Mouse (Mus musculus) spleen, postnatal 14 days (tissue): ENCODE data around the gene Copz2.

Source experiments
- DNase-seq, 2 experiments: peaks; one replicate each; pipeline ENCODE4 v3.0.0; 2021 to 2022; ENCODE audit warnings: low spot score in 2 of 2

The Copz2 gene

DNA sequence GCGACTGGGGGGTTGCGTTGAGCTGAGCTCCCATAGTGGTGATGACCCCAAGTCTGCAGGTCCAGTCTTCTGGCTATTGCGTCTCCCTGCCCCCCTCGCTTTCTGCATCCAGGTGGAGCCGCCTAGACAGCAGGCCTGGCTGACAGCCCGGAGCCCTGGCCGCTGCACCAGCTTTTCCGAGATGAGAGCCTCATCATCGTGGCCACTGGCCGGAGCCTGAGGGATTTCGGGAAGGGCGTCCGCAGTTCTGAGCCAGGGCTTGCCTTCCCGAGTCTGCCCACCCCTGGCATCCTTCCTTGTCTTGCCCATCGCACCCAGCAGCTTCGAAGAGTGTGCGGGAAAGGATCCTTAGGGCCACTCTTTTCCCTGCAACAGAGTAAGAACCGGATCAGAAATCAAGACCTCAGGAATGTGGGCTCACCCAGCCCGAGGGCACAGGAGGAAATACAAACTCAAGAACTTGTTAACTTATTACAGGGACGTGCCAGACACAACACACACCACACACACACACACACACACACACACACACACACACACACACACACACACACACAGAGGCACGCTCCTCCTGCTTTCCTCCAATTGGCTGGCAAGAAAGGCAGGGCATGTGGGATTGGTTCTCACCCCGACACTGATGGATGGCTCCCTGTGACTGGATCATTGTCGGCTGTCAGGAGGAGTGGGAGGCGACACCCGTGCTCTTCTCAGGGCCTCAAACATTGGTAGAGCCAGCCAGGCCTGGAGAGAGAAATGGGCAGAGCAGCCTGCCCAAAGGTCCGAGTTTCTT is 13.7 kb downstream of the Copz2 start:
- DNase-seq: no peak

DNA sequence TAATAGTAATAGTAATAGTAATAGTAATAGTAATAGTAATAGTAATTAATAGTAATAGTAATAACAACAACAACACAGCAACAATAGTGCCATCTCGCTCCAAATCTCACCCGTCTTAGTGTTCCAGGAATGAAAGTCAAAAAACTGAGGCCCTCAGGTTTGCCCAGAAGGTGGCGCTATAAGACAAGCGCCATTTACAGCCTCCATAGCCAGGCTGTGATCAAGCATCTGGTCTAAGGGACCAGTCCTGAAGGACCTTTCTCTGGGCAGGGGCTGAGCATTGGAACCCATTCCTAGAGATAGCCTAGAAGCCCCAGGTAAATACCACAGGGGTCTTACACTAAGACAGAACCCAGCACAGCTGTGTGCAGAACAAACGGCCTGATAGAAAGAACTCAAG is 17.5 kb downstream of the Copz2 start:
- DNase-seq: peak in 1 of 2 experiments; percentile 50

DNA sequence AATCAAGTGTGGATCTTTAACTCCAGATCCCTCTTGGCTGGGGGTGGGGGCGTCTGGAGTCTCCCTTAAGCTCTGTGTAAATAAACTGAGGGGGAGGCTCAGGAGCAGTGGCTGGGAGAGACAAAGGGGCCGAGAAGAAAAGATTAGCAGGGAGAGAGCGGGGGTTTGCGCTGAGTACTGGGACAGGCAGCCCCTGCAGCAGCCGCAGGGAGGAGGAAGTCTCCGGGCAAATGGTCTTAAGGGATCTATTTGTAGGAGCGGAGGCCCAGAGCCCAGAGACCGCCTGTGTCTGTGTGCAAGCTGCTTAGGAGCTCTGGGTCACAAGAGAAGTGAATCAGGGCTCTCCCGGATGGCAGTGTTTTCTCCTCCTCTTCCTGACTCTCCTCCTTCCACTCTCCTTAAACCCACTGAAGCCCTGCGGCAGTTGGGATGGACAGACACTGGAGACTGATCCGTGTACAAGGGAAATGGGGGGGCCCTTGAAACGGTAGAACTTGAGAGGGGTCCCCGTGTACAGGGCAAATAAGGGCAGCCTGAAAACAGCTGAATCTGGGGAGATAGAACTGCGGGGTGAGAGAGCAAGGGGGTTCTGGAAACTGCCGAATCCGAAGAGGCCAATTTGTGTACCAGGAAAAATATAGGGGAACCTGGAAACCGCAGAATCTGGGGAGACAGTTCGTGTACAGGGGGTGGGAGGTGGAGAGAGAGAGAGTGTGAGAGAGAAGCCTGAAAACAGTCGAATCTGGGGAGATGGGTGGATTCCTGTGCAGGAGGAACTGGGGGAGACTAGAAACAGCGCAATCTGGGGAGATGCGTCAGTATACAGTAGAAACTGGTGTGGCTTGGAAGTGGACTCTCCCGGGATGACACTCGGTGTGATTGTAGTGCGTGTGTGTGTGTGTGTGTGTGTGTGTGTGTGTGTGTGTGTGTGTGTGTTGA is 23.0 kb downstream of the Copz2 start:
- no peak for DNase-seq

DNA sequence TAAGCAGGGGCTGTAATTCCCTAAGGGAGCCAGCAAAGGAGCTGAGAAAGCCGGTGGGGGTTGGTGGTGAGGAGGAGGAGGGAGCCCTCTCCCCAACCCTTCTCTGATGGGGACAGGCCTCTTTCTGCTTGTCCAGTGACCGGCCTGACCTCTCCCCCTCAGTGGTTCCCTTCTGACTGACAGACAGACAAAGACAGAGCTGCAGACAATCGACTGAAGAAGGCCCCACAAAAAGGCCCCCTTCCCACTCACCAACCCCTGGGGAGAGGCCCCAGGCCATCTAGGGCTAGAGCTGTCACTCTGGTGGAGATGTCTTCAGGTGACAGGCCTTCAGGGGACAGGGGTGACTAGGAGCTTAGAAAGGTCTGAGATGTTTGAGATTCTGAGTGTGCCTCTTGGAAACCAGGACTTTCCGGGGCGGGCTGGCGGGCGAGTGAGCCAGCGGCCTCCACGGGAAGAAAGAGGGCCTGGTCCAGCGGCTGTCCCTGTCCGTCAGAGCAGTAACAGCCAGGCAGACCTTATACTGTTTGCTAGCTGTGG is 24.0 kb downstream of the Copz2 start:
- no peak for DNase-seq

DNA sequence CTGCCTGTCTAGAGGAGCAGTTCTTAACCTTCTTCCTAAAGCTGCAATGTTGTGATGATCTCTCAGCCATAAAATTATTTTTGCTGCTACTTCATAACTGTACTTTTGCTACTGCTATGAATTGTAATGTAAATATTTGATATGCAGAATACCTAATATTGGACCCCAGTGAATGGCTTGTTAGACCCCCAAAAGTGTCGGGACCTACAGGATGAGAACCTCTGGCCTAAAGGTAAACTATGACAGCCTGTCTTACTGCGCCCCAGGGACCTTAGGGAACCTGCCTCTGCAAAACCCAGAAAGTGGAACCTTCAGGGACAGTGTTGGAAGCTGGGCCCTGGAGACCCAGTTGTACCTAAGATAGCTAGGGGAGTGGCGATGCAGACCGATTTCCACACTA is 25.6 kb downstream of the Copz2 start:
- DNase-seq: no peak

DNA sequence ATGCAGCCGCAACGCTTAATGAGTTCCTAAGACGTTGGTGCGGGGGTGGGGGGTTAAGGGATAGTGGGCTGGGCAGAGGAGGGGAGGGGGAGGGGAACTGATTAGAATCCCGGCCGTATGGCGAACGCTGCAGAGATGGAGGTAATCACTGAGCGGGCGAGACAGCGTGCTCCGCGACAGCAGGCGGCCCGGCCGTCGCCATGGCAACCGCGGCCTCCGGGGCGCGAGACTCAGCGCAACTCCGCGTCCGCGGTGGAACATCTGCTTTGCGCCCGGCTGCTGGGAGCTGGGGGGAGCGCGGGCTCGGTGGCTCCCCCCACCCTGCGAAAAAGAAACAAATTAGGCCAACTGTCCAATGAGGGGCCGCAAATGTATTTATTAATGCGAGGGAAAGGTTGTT is 26.1 kb downstream of the Copz2 start:
- peak in 1 of 2 experiments; percentile 22 for DNase-seq

DNA sequence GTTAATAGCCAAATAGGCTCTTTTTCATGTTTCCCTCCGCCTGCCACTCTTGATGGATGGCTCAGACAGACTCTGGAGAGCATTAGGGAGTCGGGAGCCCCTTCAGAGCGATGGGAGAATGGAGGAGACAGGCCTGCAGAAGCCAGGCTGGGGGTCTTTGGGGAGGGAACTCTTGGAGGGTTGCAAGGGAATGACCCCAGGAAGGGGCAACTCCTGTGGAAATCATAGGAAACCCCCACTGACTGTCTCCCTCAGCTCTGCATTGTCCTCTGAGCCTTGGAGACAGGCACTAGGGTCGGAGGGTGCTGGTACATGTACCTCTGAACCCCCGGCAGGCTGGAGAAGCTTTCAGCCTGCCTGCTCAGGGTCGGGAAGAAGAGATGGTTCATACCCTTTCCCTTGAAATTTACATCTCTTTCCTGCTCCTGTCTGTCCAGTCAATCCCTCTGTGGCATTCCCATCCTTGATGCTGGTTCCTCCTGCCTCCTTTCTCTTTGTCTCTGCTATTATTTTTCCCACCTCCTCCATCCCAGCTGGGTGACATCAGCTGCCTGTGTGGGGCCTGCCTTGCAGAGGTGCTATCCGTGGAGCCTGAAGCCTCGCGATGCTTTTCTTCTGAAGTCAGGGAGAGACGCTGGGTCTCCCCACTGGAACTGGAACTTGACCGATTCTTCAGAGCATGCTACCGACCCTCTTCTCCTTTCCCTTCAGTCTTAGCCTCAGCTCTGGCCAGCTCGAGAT is 26.8 kb downstream of the Copz2 start:
- no peak for DNase-seq

DNA sequence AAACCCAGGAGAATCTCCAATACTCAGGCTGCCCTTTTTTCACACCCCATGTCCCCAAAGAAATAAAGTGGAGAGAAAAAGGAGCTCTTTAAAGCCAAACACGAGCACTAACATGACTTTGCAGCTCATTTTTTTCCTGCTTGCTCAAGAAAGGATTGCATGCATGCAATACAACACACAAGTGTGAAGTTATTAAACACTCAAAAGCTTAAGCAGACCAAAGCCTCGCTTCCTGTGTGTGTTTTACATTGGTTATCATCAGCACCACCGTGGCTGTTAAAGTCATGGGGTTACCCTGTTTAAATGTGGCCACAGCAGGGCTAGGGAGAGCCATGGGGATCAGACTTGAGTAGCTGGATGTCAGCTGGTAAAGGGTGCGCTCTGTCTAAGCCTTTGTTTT is 27.4 kb downstream of the Copz2 start:
- DNase-seq: no peak

DNA sequence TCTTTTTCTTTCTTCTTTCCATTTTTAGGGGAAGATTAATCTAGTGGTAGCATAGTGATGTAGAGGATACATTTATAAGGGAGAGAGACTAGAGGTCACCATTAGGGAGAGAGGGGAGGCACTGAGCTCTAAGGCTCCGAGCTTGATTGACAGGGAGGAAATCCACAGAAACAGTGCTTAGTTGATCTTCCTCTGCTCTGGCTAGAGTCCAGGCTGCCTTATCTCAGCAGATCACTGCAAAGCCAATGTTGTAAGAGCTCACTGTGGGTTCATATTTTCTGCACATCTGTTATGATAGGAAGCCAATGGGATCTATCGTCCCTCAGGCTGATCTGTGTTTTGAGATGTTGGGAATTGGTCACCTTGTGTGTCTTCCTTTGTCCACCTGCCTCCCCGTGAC is 29.0 kb downstream of the Copz2 start:
- no peak for DNase-seq

DNA sequence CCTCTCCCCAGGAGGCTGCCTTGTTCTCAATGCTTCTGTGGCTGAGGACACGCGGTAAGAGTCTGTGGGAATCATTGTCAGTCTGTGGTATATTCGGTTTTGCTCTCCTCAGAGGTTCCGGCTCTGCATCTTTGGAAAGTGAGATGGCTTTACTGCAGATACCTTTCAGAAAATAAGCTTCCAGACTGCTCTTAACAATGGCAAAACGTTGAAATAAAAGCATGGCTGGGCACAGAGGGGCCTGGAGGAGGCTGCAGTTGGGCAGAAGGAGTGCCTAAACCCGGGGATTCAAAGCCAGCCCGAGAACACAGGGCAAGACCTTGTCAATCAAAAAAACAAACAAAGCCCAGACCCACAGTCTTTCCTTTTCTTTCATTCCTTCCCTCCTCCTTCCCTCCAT is 29.7 kb downstream of the Copz2 start:
- DNase-seq: no peak

DNA sequence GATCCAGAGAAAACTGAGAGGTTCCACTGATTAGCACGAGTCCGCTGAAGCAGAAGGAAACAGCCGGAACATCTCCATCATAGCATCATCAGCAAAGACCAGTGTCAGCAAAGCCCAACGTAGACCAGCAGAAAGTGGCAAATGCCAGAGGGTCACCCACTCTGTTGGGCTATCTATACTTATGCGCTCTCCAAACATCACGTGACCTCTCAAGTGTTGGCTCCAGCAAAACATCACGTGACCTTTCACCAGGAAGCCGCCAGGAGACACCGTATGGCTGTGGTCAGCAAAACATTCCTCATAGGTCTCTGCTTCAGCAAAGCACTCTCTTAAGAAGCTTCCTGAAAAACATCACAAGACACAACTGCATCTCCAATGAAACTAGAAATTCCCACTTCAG is 30.6 kb downstream of the Copz2 start:
- no peak for DNase-seq

DNA sequence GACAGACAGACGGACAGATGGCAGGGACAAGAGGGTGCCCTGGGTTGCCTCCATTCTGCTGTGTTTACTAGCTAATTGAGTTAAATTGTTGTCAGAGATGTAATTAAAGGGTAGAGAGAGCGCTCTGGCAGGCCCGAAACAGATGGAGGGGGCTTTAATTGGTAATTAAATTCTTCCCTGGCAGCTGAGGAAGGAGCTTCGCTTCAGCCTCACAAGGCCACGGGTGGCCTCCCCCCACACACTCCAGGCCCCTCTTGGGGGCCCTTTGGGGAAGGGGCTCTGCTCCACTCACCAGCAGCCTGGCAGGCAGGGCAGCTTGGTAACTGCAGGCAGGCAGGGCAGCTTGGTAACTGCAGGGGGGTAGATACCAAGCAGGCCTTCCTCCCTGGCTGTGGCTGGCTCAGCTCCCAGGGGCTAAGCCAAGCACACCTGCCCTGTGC is 36.3 kb downstream of the Copz2 start:
- no peak for DNase-seq

DNA sequence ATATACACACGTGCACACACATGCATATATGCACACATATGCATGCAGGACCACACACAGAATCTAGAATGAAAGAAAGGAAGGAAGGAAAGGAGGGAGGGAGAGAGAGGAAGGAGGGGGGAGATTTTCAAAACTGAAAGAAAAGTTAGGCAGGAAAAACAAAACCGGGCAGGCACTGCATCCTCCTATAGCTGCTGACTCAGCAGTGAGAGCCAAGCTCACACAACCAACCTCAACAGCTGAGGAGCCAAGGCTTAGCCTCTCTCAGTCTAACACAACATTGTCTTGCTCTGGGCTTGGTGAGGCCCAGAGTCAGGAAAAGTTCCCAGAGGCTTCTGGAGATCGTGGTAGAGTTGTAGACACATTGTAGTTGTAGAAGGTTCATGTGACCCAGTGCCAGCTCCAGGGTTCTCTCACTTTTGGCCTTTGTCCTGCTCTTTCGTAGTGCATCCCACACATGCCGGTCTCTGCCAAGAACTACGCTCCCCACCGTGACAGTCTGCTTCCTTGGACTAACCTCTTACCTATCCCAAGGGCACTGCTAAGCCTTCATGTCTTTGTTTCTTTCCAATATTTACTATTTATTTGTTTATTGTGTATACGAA is 37.4 kb downstream of the Copz2 start:
- no peak for DNase-seq

DNA sequence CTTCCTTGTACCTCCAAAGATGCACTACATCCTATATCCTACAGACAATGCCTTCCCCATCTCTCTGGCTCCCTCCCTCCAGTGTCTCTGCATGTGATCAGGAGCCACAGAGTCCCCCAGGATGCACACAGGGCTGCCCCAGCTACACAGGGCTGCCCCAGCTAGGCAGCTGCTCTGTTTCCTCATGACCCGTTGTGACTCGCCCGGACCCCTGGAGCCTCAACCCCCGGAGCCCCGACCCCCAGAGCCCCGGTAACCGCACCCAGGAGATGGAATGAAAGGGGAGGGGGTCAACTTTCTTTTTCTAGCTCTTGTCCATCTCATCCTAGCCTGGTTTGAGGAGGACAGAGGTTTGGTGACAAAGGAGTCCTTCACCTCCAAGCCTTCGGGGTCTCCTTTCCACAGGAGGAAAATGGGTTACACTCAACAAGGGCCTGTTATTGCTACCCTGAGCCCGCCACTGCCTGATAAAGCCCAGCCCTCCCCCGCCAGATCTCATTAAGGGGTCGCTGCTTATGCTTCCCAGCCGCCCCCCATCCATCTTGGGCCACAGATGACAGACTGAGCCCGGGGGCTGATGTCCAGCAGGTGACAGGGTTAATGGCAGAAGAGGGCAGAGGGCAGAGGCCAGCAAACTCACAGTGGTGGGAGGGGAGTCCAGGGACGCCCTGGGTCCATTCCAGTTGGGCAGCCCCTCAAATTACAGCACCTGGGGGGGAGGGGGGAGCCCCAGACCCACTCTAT is 42.3 kb downstream of the Copz2 start:
- no peak for DNase-seq

DNA sequence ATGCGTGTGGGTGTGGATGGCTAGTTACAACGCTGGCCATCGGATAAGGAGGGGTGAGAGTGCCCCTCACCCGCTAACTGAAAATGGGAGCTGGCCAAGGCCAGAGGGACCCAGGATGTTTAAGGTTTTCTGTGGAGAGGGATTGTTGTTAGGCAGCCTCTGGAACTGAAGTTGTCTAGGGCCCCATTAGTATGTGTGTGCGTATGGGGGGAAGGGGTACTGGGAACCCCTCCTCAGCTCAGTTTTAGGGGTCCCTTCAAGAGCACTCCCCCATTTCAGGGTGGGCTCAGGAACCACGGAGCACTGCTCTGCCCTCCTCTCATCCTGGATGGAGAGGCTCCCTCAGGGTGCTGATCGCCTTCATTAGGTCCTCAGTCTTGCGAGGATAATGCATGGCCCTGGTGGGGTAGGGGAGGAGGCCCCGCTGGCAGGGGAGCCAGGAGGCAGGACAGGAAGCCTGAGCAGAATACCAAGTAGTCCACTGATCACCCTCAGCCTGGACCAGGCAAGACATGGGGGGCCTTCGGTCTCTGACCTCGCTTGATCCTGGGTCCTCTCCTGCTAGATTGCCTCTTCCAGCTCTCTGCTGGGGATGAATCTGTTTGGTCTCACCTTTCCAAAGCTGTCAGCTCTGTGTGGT is 43.7 kb downstream of the Copz2 start:
- no peak for DNase-seq

DNA sequence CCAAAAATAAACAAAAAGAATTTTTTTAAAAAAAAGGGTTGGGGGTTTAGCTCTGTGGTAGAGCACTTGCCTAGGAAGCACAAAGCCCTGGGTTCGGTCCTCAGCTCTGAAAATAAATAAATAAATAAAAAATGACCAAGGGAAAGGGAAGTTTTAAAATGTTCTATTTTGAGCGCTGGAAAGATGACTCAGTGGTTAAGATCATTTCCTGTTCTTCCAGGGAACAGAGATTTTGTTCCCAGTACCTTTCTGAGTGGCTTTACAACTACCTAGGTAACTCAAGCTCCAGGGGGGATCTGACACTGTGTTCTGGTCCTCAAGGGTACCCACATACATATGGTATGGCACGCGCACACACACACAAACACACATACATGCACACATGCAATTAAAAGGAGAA is 46.2 kb downstream of the Copz2 start:
- DNase-seq: no peak

DNA sequence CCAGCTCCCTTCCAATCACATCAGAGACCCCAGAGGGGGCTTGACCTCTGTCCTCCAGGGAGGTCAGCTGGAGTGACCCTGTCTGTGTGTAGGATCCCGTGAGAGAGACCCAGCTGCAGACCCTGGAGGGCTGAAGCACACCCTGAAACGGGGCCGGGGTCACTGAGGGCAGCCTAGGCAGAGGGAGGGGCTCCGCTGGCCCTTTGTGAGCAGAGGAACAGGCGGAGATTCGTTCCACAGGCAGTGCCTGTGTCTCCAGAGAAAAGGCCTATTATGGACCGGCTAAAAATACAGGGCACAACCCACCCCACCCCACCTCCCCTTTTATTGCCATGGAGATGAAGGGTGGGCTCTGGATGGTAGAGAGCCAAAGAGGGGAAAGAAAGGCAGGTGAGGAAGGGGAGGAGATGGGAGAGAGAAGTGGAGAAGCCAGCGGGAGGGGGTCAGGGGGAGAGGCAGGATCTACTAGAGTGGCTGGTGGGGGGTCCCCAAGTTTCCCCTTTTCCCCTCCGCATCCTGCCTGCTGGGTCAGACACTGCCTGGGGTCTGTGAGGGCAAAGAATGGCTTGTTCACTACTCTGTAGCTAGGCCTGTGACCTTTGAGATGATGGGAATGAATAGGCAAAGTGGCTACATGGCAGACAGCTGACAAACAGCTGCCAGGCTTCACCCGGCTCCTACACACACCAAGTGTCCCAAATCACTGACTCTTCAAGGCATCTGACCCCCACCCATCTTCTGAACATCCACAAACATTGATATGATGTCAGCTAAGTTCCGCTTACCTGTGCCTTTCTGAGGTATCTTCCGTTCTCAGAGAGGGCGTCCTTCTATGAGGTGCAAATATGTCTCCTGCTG is 50.0 kb downstream of the Copz2 start:
- no peak for DNase-seq

DNA sequence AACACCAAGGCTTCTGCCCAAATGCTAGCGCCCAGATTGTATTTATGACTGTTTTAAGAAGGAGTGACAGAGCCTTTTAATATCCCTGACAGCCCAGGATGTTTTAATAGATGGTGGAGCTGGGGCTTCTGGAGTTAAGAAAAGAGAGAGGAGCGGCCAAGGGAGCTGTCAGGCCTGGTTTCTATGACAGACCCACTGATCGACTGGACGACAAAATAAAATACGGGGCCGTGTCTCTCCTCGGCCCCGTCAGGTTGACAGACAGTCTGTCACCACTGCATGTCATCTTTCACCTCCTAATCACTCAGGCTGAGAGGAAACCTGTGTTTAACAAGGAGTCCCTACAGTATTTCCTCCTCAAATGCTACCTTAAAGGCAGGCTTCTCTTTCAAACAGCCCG is 51.7 kb downstream of the Copz2 start:
- no peak for DNase-seq
